In genomic region chr1:33869031-33869430, GRCm38 (mm10) we compare ENCODE assay signal across 15 mouse cellular contexts.
"Had no signal": no experiment of that assay in that cellular context is flagged by ENCODE, and none has a peak within 500 bp of the region (broad histone marks: within the 10 kb centered on the region; RNA-seq: fewer than 3 reads in every experiment).

No protein-coding gene starts in this region.

- H3K36me3 ChIP-seq: limb, embryonic 10.5 days; liver, embryonic 15.5 days; midbrain, embryonic 10.5 days; stomach, embryonic 15.5 days had no signal

- H3K4me1 ChIP-seq: limb, embryonic 10.5 days; liver, embryonic 15.5 days; midbrain, embryonic 10.5 days; neural tube, embryonic 15.5 days; stomach, embryonic 15.5 days had no signal

- H3K9me3 ChIP-seq: limb, embryonic 10.5 days; liver, embryonic 15.5 days; midbrain, embryonic 10.5 days; neural tube, embryonic 15.5 days; stomach, embryonic 15.5 days had no signal

- H3K27ac ChIP-seq: left cerebral cortex, adult 2 months; limb, embryonic 10.5 days; liver, embryonic 15.5 days; midbrain, embryonic 10.5 days; neural tube, embryonic 15.5 days; stomach, embryonic 15.5 days had no signal

- ATAC-seq: lung, postnatal 0 days had no signal

- H3K4me3 ChIP-seq: left cerebral cortex, adult 2 months; limb, embryonic 10.5 days; liver, embryonic 15.5 days; midbrain, embryonic 10.5 days; myocyte; neural tube, embryonic 15.5 days; stomach, embryonic 15.5 days had no signal

- DNase-seq: kidney, postnatal 25 days; lung, adult 2 months; lung, postnatal 4 days; midbrain, embryonic 14.5 days; thymus, adult 2 months; thymus, postnatal 25 days had no signal

- H3K27me3 ChIP-seq: liver, embryonic 15.5 days; neural tube, embryonic 15.5 days; stomach, embryonic 15.5 days had no signal

- H3K9ac ChIP-seq: liver, embryonic 15.5 days; neural tube, embryonic 15.5 days; stomach, embryonic 15.5 days had no signal

- H3K4me2 ChIP-seq: liver, embryonic 11.5 days; liver, embryonic 15.5 days; neural tube, embryonic 15.5 days; stomach, embryonic 15.5 days had no signal
